Mouse (Mus musculus) forebrain, embryonic 11.5 days (tissue): ENCODE measurements around the gene Rps25. TPM values are rescaled to one million over a fixed set of nuclear protein-coding genes. Genes with fewer than 3 reads are reported as not detected.

Source experiments
- ATAC-seq: fragments of 200-750 bp; cut with Nextera tagmentation; replicated peaks from 2 replicates; pipeline ENCODE4 v1.8.0; 2017; ENCODE audit warnings: moderate TSS enrichment; ENCODE audit not compliant: low FRiP score
- DNase-seq: peaks from one replicate; pipeline ENCODE4 v3.0.0-alpha.2; 2017; ENCODE audit warnings: low spot score
- H3K27ac ChIP-seq: fragments of 300-500 bp; sonication (generic); 2 replicates; pipeline ENCODE4 v1.5.1; 2014; ENCODE audit warnings: low read depth, low read length
- H3K27me3 ChIP-seq: fragments of 300-500 bp; sonication (generic); 2 replicates; pipeline ENCODE4 v1.6.1; 2014; ENCODE audit warnings: mild to moderate bottlenecking, low read length, mixed read lengths; ENCODE audit not compliant: control insufficient read depth, insufficient read depth
- H3K36me3 ChIP-seq: fragments of 300-500 bp; sonication (generic); 2 replicates; pipeline ENCODE4 v1.6.1; 2014; ENCODE audit warnings: mild to moderate bottlenecking, low read length, moderate library complexity, mixed read lengths; ENCODE audit not compliant: control insufficient read depth, insufficient read depth
- H3K4me1 ChIP-seq: fragments of 300-500 bp; sonication (generic); replicated peaks from 2 replicates; pipeline ENCODE4 v1.6.1; 2014; ENCODE audit warnings: low read length, mixed read lengths; ENCODE audit not compliant: control insufficient read depth, insufficient read depth
- H3K4me2 ChIP-seq: fragments of 300-500 bp; sonication (generic); 2 replicates; pipeline ENCODE4 v1.6.1; 2014; ENCODE audit warnings: low read depth, mild to moderate bottlenecking, low read length, moderate library complexity, mixed read lengths; ENCODE audit not compliant: severe bottlenecking
- H3K4me3 ChIP-seq: fragments of 300-500 bp; sonication (generic); 2 replicates; pipeline ENCODE4 v1.5.1; 2014; ENCODE audit warnings: low read depth, low read length
- H3K9ac ChIP-seq: fragments of 300-500 bp; sonication (generic); 2 replicates; pipeline ENCODE4 v1.6.1; 2014; ENCODE audit warnings: low read length
- H3K9me3 ChIP-seq: fragments of 300-500 bp; sonication (generic); 2 replicates; pipeline ENCODE4 v1.6.1; 2016; ENCODE audit warnings: low read length, mixed read lengths; ENCODE audit not compliant: control insufficient read depth
- WGBS: fragments of 180-500 bp; shearing (Covaris S2); extraction: QIAGEN DNeasy Blood & Tissue Kit; methylation state at CpG from one replicate; pipeline ENCODE4 v1.1.7; 2014; 5-methylcytosine and 5-hydroxymethylcytosine counted together
- polyA plus RNA-seq: library from polyadenylated mRNA; unstranded; fragments of >200 nt; fragmentation: Nextera tagmentation; extraction: Ambion mirVana; gene quantifications from 2 replicates; pipeline ENCODE4 v1.2.1, GENCODE M21; 2014

Rps25 gene
- polyA plus RNA-seq, 1 experiment from 2014 or later, result 1,699 TPM

GRCm38 (mm10) chr9:44378153-44378730, 28.7 kb upstream of the Rps25 start:
- Histone ChIP-seq H3K27me3 (no peaks in the 10 kb centered on the region), H3K4me1 (peaks cover 4% of the 10 kb centered on the region), H3K4me3 (peak overlapping the region; percentile 89), H3K4me2 (peak overlapping the region; percentile 73), H3K36me3 (peaks cover 12% of the 10 kb centered on the region; the same call in 1 of the 2 replicates), H3K9ac (peak overlapping the region; percentile 65), H3K27ac (no peak overlapping the region; the same call in 1 of the 2 replicates), H3K9me3 (no peaks in the 10 kb centered on the region)
- no peak for DNase-seq
- ATAC-seq, result no peak
- 91% methylated on average over 5 of the region's 5 CpGs for WGBS

DNA sequence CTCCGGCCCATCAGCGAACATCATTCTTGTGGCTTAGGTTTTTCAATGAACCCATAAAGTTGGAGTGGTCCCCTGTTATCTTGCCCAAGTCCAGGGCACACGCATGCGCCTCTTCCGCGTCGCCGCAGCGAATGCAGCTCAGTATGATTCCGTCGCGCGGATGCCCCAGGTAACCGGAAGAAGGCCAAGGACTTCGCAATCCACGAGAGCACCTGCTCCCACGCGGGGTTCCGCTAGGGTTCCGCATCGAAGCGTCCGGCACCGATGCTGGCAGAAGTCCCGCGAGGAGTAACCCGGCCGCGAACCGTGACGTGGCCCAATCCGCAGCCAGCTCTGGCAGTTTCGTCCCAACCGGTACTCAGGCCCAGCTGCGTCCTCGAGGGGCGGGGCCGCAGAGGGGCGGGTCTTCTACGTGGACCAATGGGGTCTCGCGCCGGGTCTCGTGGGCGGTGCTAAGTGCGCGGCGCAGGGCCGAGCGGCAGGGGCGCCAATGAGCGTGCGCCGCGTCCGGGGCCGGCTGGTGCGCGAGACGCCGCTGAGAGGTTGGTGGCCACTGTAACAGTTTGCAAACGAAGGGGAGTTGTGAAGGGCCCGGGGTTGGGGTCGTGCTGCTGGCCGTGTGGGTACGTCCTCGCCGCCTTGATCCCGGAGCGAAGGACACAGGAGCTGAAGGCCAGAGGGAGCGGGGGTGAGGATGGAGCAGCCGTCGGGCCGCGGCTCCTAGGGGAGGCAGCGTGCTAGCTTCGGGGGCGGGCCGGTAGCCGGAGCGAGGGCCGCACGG, 27.7 kb upstream of the Rps25 start, which contains the start of gene Hyou1:
TSS of gene Hyou1 (plus strand) at position 437 of the 781 bp plus-strand sequence.
- no peaks in the 10 kb centered on the region for H3K9me3 ChIP-seq
- H3K4me3 ChIP-seq, result peak within 1 kb of the TSS; percentile 89
- under 1% methylated on average over 83 of the region's 83 CpGs for WGBS
- peaks cover 4% of the 10 kb centered on the region for H3K4me1 ChIP-seq
- H3K4me2 ChIP-seq, result peak within 1 kb of the TSS; percentile 96
- ATAC-seq, result peak; percentile 97
- peaks cover 19% of the 10 kb centered on the region for H3K36me3 ChIP-seq
- no peaks in the 10 kb centered on the region for H3K27me3 ChIP-seq
- peak within 1 kb of the TSS; percentile 57 for H3K27ac ChIP-seq
- DNase-seq, result peak; percentile 100
- H3K9ac ChIP-seq, result peak within 1 kb of the TSS; percentile 94

DNA sequence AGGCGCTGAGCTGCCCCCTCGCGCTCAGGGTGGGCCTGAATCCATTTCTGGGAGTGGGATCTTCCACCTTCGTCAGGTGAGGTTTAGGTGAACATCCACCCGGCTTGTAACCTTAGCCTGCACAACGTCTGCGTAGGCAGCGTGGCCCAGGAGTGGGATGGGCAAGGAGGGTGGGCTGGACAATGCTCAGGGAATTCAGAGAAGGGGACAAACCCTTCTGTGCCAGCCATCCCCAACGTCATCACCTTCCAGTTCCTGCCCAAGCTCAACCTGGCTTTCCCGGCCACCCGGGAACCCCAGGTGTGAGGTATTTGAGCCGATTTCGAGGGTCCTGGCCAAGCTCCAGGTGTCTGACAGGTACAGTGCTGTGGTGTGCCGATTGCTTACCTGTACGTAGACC, 27.1 kb upstream of the Rps25 start:
- ATAC-seq (peak; percentile 16; the same call in 1 of the 2 replicates), DNase-seq (no peak)
- peak overlapping the region; percentile 57 for H3K27ac ChIP-seq
- no peaks in the 10 kb centered on the region for H3K27me3 ChIP-seq
- peaks cover 4% of the 10 kb centered on the region for H3K4me1 ChIP-seq
- peaks cover 24% of the 10 kb centered on the region for H3K36me3 ChIP-seq
- H3K4me3 ChIP-seq, result peak overlapping the region; percentile 89
- no peaks in the 10 kb centered on the region for H3K9me3 ChIP-seq
- 10% methylated on average over 15 of the region's 15 CpGs for WGBS
- peak overlapping the region; percentile 94 for H3K9ac ChIP-seq
- H3K4me2 ChIP-seq, result peak overlapping the region; percentile 96

GRCm38 (mm10) chr9:44384596-44384995, 22.3 kb upstream of the Rps25 start:
- H3K27ac ChIP-seq, result no peak overlapping the region
- H3K36me3 ChIP-seq, result peaks cover 46% of the 10 kb centered on the region
- ATAC-seq (no peak), DNase-seq (no peak)
- H3K27me3 ChIP-seq, result no peaks in the 10 kb centered on the region
- no peak overlapping the region for H3K4me3 ChIP-seq
- peaks cover 4% of the 10 kb centered on the region for H3K4me1 ChIP-seq
- H3K9me3 ChIP-seq, result no peaks in the 10 kb centered on the region
- H3K4me2 ChIP-seq, result no peak overlapping the region
- no peak overlapping the region for H3K9ac ChIP-seq
- 95% methylated on average over 13 of the region's 13 CpGs for WGBS

GRCm38 (mm10) chr9:44387221-44387620, 19.7 kb upstream of the Rps25 start:
- H3K27me3 ChIP-seq, result no peaks in the 10 kb centered on the region
- 90% methylated on average over 3 of the region's 3 CpGs for WGBS

GRCm38 (mm10) chr9:44389273-44389672, 17.7 kb upstream of the Rps25 start:
- WGBS, result 67% methylated on average over 8 of the region's 8 CpGs
- H3K4me2 ChIP-seq, result no peak overlapping the region
- H3K27me3 ChIP-seq, result no peaks in the 10 kb centered on the region
- DNase-seq (peak; percentile 68), ATAC-seq (no peak)
- no peak overlapping the region for H3K9ac ChIP-seq
- H3K36me3 ChIP-seq, result peaks cover 31% of the 10 kb centered on the region
- H3K4me3 ChIP-seq, result no peak overlapping the region
- no peaks in the 10 kb centered on the region for H3K4me1 ChIP-seq
- no peaks in the 10 kb centered on the region for H3K9me3 ChIP-seq
- H3K27ac ChIP-seq, result no peak overlapping the region

More at GRCm38 (mm10) chr9:44387221-44387620, 19.7 kb upstream of the Rps25 start:
- Histone ChIP-seq H3K4me3 (no peak overlapping the region), H3K36me3 (peaks cover 45% of the 10 kb centered on the region), H3K27ac (no peak overlapping the region), H3K4me2 (no peak overlapping the region), H3K9me3 (no peaks in the 10 kb centered on the region), H3K4me1 (no peaks in the 10 kb centered on the region), H3K9ac (no peak overlapping the region)
- DNase-seq (no peak), ATAC-seq (no peak)

DNA sequence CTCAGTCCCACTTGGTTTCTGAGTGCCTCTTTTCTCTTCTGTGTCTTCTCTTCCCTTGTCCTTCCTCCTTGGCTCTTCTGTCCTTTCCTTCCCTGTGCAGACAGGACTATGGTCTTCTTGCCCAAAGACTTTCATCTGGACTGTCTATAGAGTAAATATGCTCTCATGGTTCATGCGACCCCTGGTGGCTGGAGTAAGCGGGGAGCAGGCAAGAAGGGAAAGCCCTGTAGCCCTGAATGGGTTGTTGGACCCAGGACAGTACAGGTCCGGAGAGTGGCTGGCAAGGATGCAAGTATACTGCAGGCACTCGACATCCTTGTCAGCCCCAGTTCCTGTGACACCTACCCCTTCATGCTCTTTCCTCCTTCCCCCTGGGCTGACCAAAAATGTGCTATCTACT, 15.5 kb upstream of the Rps25 start:
- 43% methylated on average over 4 of the region's 4 CpGs for WGBS
- Histone ChIP-seq H3K4me2 (no peak overlapping the region), H3K9ac (no peak overlapping the region), H3K36me3 (peaks cover 19% of the 10 kb centered on the region), H3K4me1 (no peaks in the 10 kb centered on the region), H3K9me3 (no peaks in the 10 kb centered on the region), H3K27me3 (no peaks in the 10 kb centered on the region), H3K4me3 (no peak overlapping the region), H3K27ac (no peak overlapping the region)
- DNase-seq (peak; percentile 79), ATAC-seq (no peak)

DNA sequence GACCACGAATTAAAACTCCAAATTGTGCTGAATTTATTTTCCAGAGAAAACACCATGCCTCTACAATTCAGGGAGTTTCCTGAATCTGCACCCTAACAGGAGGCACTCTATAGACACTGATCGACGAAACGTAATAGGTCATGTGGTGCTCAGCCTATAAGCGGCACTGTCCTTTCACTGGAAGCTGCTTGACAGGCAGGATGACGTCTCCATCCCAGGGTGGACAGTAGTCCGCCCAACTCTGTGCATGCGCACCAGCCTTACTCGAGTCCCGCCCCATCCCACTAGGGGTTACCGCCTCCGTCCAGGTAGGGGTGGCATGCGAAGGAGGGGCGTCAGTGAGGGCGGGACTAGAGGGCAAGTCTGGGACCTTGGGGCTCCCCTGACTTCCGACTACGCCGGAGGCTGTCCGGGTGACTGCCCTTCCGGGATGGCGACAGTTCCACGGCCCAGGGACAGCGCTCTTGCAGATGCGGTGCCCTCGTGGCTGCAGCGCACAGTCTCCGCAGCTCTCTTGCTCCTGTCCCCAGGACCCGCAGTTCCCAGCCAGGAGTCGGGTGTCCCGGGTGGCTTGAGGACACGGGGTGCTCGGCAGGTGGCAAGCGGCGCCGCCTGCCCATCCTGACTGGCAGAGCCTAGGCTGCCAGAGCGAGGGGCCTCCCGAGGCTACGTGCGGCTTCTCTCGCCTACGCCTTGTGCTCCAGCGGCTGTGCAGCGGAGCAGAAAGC, 10.1 kb upstream of the Rps25 start, which contains the start of gene Slc37a4:
TSS of gene Slc37a4 (plus strand) at position 169 of the 728 bp plus-strand sequence.
- Histone ChIP-seq H3K4me1 (peaks cover 10% of the 10 kb centered on the region; the same call in 1 of the 2 replicates), H3K27me3 (no peaks in the 10 kb centered on the region), H3K4me2 (peak within 1 kb of the TSS; percentile 95), H3K4me3 (peak within 1 kb of the TSS; percentile 73), H3K9ac (peak within 1 kb of the TSS; percentile 83), H3K27ac (0 out of 2 replicates have a peak within 1 kb of the TSS, but pooled peaks have one; percentile 55), H3K36me3 (peaks cover 3% of the 10 kb centered on the region; the same call in 1 of the 2 replicates), H3K9me3 (no peaks in the 10 kb centered on the region)
- DNase-seq (peak; percentile 93), ATAC-seq (peak; percentile 98)
- WGBS, result under 1% methylated on average over 43 of the region's 43 CpGs
